Mouse (Mus musculus): ENCODE data around the gene Proser3. TPM values are rescaled to one million over a fixed set of nuclear protein-coding genes. Genes with fewer than 3 reads are reported as not detected.
A peak's percentile ranks its signal among the peaks of the same experiment; 100 is the strongest.
"Not testable (repeated sequence)": the region's sequence is repeated elsewhere in the genome, so short reads cannot be mapped to it uniquely, and the experiment has no call there.

The Proser3 gene
- polyA plus RNA-seq, 1 experiment from 2014 or later: 2.0 TPM

DNA sequence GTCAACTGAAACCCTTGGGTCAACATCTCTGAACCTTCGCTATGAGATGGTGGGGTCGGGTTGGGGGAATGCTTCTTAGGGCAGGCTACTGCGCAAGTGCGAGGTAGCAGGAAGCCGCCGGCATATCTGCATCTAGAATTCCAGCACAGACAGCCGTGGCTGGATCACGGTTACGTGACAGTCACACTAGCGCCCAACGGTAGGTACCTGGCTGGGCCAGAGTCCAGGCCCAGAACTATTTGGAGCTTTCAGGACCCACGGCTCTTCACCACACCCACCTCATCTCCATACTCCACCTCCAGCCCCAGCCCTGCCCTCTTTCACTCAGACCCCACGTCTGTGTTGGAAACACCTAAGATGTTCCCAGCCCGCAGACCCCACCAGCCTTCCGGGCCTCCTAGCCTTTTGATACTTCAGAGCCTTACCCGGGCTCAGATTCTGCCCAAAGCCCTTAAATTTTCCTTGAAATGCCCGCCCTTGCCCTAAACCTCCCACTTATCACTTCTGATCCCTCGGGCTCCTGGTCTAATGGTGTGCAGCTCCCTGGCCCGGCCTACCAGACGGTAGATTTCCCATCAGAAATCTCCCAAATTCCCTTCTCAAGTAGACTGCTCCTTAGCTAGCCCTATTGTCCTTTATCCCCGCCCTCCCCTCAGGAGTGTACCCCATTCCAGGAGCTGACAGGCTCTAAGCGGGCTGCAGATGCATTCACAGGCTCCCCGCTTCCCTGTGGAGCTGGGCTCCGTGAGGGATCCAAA is 36.9 kb downstream of the Proser3 start:
- Histone ChIP-seq H3K36me3 (replicated peaks) (no peaks in the 10 kb centered on the region), H3K27ac (replicated peaks) (no peak overlapping the region), H3K9me3 (replicated peaks) (no peaks in the 10 kb centered on the region), H3K4me1 (replicated peaks) (no peaks in the 10 kb centered on the region), H3K4me3 (replicated peaks) (no peak overlapping the region), H3K27me3 (no peaks in the 10 kb centered on the region), H3K9ac (no peak overlapping the region), H3K4me2 (no peak overlapping the region)
- peak; percentile 16; the same call in 1 of the 2 replicates for ATAC-seq (ENCODE audit: insufficient read depth)
- WGBS (ENCODE audit: insufficient replicate concordance): 54% methylated on average over 24 of the region's 24 CpGs

DNA sequence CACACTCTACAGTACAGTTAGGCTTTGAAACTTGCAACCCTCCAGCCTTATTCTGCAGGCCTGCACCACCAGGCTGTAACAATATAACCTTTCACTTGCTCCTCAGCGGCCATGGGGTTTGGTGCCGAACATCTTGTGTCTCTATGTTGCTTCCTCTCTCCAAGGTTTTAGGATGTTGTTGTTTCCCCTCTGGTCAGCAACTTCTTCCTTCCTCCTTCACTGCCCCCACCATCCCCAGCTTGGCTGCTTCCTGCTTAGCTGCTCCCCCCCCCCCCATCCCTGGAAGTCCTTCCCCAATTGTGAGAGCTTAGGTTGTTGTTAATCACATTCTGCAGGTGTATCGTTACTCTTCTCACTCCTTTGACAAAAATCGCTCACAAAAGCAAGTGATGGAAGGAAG is 44.0 kb downstream of the Proser3 start:
- no peak overlapping the region for H3K4me3 ChIP-seq (replicated peaks)
- ATAC-seq (ENCODE audit: insufficient read depth): no peak

GRCm38 (mm10) chr7:30501159-30501558 is 50.9 kb downstream of the Proser3 start:
- not testable (repeated sequence) for ATAC-seq (ENCODE audit: insufficient read depth); H3K4me1 ChIP-seq (replicated peaks); H3K4me3 ChIP-seq (replicated peaks); H3K36me3 ChIP-seq (replicated peaks); H3K9me3 ChIP-seq (replicated peaks); H3K27me3 ChIP-seq; H3K9ac ChIP-seq; H3K27ac ChIP-seq (replicated peaks); H3K4me2 ChIP-seq
- 54% methylated on average over 5 of the region's 5 CpGs for WGBS (ENCODE audit: insufficient replicate concordance)

More for the DNA sequence above, 44.0 kb downstream of the Proser3 start:
- Histone ChIP-seq H3K36me3 (replicated peaks) (no peaks in the 10 kb centered on the region), H3K27ac (replicated peaks) (no peak overlapping the region), H3K4me2 (no peak overlapping the region), H3K27me3 (no peaks in the 10 kb centered on the region), H3K9ac (no peak overlapping the region), H3K9me3 (replicated peaks) (no peaks in the 10 kb centered on the region), H3K4me1 (replicated peaks) (no peaks in the 10 kb centered on the region)
- WGBS (ENCODE audit: insufficient replicate concordance): 32% methylated on average over 4 of the region's 4 CpGs

DNA sequence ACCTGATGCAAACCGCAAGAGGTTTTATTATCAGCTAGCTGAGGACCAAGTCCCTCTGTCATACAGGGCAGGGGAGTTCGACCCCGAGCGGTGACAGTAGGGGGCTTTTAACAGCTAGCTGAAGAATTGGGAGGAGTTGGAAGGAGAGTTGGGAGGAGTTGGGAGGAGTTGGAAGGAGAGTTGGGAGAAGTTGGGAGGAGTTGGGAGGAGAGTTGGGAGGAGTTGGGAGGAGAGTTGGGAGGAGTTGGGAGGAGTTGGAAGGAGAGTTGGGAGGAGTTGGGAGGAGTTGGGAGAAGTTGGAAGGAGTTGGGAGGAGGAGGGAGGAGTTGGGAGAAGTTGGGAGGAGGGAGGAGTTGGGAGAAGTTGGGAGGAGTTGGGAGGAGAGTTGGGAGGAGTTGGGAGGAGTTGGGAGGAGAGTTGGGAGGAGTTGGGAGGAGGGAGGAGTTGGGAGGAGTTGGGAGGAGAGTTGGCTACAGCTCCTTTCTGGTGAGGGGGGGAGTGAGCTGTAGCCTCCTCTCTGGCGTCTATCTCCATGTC is 56.5 kb downstream of the Proser3 start:
- H3K4me2 ChIP-seq: peak overlapping the region; percentile 42
- H3K36me3 ChIP-seq (replicated peaks); H3K27ac ChIP-seq (replicated peaks); H3K4me3 ChIP-seq (replicated peaks); H3K27me3 ChIP-seq; H3K9me3 ChIP-seq (replicated peaks); ATAC-seq (ENCODE audit: insufficient read depth); H3K4me1 ChIP-seq (replicated peaks); H3K9ac ChIP-seq: not testable (repeated sequence)
- 39% methylated on average over 5 of the region's 5 CpGs for WGBS (ENCODE audit: insufficient replicate concordance)

GRCm38 (mm10) chr7:30493401-30493931 is 58.6 kb downstream of the Proser3 start, which contains the start of gene Prodh2:
Gene Prodh2 (plus strand): TSS chr7:30493622.
- H3K9me3 ChIP-seq (replicated peaks): no peaks in the 10 kb centered on the region
- WGBS (ENCODE audit: insufficient replicate concordance): 50% methylated on average over 11 of the region's 11 CpGs
- ATAC-seq (ENCODE audit: insufficient read depth): peak; percentile 80
- H3K9ac ChIP-seq: peak within 1 kb of the TSS; percentile 37; the same call in 1 of the 2 replicates
- H3K36me3 ChIP-seq (replicated peaks): no peaks in the 10 kb centered on the region
- H3K4me3 ChIP-seq (replicated peaks): peak within 1 kb of the TSS; percentile 51
- H3K27ac ChIP-seq (replicated peaks): peak within 1 kb of the TSS; percentile 45
- H3K4me2 ChIP-seq: peak within 1 kb of the TSS; percentile 42
- H3K27me3 ChIP-seq: peaks cover 4% of the 10 kb centered on the region; the same call in 1 of the 2 replicates
- H3K4me1 ChIP-seq (replicated peaks): 0 out of 2 replicates have a peak, but pooled peaks cover 3% of the 10 kb centered on the region

GRCm38 (mm10) chr7:30492765-30493164 is 59.3 kb downstream of the Proser3 start:
- whole genome bisulfite sequencing (ENCODE audit: insufficient replicate concordance): 17% methylated on average over 4 of the region's 4 CpGs
- peaks cover 4% of the 10 kb centered on the region; the same call in 1 of the 2 replicates for H3K27me3 ChIP-seq
- no peak overlapping the region for H3K9ac ChIP-seq
- H3K27ac ChIP-seq (replicated peaks): 0 out of 2 replicates have a peak overlapping the region, but pooled peaks have one; percentile 4
- H3K36me3 ChIP-seq (replicated peaks): no peaks in the 10 kb centered on the region
- no peak for ATAC-seq (ENCODE audit: insufficient read depth)
- H3K9me3 ChIP-seq (replicated peaks): no peaks in the 10 kb centered on the region
- H3K4me1 ChIP-seq (replicated peaks): 0 out of 2 replicates have a peak, but pooled peaks cover 3% of the 10 kb centered on the region
- no peak overlapping the region for H3K4me3 ChIP-seq (replicated peaks)
- H3K4me2 ChIP-seq: no peak overlapping the region

- Histone ChIP-seq H3K4me1 (replicated peaks) (0 out of 2 replicates have a peak, but pooled peaks cover 3% of the 10 kb centered on the region), H3K4me2 (no peak overlapping the region), H3K27me3 (peaks cover 4% of the 10 kb centered on the region; the same call in 1 of the 2 replicates)
Observed at GRCm38 (mm10) chr7:30490957-30491307, 61.2 kb downstream of the Proser3 start.

GRCm38 (mm10) chr7:30490251-30490956 is 61.7 kb downstream of the Proser3 start:
- no peaks in the 10 kb centered on the region for H3K9me3 ChIP-seq (replicated peaks)
- no peak overlapping the region for H3K9ac ChIP-seq
- H3K27me3 ChIP-seq: peaks cover 4% of the 10 kb centered on the region; the same call in 1 of the 2 replicates
- 25% methylated on average over 16 of the region's 16 CpGs for WGBS (ENCODE audit: insufficient replicate concordance)
- no peak overlapping the region for H3K4me2 ChIP-seq
- ATAC-seq (ENCODE audit: insufficient read depth): no peak
- H3K27ac ChIP-seq (replicated peaks): no peak overlapping the region
- no peaks in the 10 kb centered on the region for H3K36me3 ChIP-seq (replicated peaks)
- H3K4me1 ChIP-seq (replicated peaks): 0 out of 2 replicates have a peak, but pooled peaks cover 3% of the 10 kb centered on the region
- no peak overlapping the region for H3K4me3 ChIP-seq (replicated peaks)

More at GRCm38 (mm10) chr7:30490957-30491307, 61.2 kb downstream of the Proser3 start:
- Histone ChIP-seq H3K9ac (no peak overlapping the region), H3K27ac (replicated peaks) (no peak overlapping the region), H3K4me3 (replicated peaks) (no peak overlapping the region), H3K9me3 (replicated peaks) (no peaks in the 10 kb centered on the region), H3K36me3 (replicated peaks) (no peaks in the 10 kb centered on the region)
- 24% methylated on average over 6 of the region's 6 CpGs for WGBS (ENCODE audit: insufficient replicate concordance)
- ATAC-seq (ENCODE audit: insufficient read depth): no peak

Small RNA genes lying within 50 kb of the gene (microRNA-seq; reads per million reads assigned to microRNA genes)
- gene Gm38670 (3.8 reads per million, percentile 11 among the genes with 10 or more reads in this experiment), gene Mir3569 (not detected)

Other genes with a start within 250 kb of the Proser3 start
- gene Alkbh6, start 243.6 kb downstream of the Proser3 start, polyA plus RNA-seq (2015; fragmentation: Nextera tagmentation; extraction: Ambion mirVana): 15.9 and 16.5 TPM in 2 replicates
- 15.7 and 20.2 TPM in 2 replicates for gene Syne4, start 237.5 kb downstream of the Proser3 start, polyA plus RNA-seq (2015; fragmentation: Nextera tagmentation; extraction: Ambion mirVana)
- gene E130208F15Rik, start 230.6 kb downstream of the Proser3 start, polyA plus RNA-seq (2015; fragmentation: Nextera tagmentation; extraction: Ambion mirVana): 1.4 and 2.0 TPM in 2 replicates
- 4.3 and 5.1 TPM in 2 replicates for gene Sdhaf1, start 228.4 kb downstream of the Proser3 start, polyA plus RNA-seq (2015; fragmentation: Nextera tagmentation; extraction: Ambion mirVana)
- gene Lrfn3, start 189.5 kb downstream of the Proser3 start, polyA plus RNA-seq (2015; fragmentation: Nextera tagmentation; extraction: Ambion mirVana): 1.9 and 2.0 TPM in 2 replicates
- gene Tyrobp, start 138.5 kb downstream of the Proser3 start, polyA plus RNA-seq (2015; fragmentation: Nextera tagmentation; extraction: Ambion mirVana): 146 and 160 TPM in 2 replicates
- gene Hcst, start 132.4 kb downstream of the Proser3 start, polyA plus RNA-seq (2015; fragmentation: Nextera tagmentation; extraction: Ambion mirVana): 6.7 and 7.0 TPM in 2 replicates
- 1.6 and 1.8 TPM in 2 replicates for gene Nfkbid, start 130.6 kb downstream of the Proser3 start, polyA plus RNA-seq (2015; fragmentation: Nextera tagmentation; extraction: Ambion mirVana)
- 5.3 and 6.2 TPM in 2 replicates for gene Aplp1, start 106.8 kb downstream of the Proser3 start, polyA plus RNA-seq (2015; fragmentation: Nextera tagmentation; extraction: Ambion mirVana)
- gene Kirrel2, start 94.6 kb downstream of the Proser3 start, polyA plus RNA-seq (2015; fragmentation: Nextera tagmentation; extraction: Ambion mirVana): 0.03 and 0.37 TPM in 2 replicates
- 0.10 TPM in 1 of 2 replicates, not detected in the other for gene Nphs1, start 94.0 kb downstream of the Proser3 start, polyA plus RNA-seq (2015; fragmentation: Nextera tagmentation; extraction: Ambion mirVana)
- gene Prodh2, start 58.7 kb downstream of the Proser3 start, polyA plus RNA-seq (2015; fragmentation: Nextera tagmentation; extraction: Ambion mirVana): 57.8 and 78.4 TPM in 2 replicates
- gene Arhgap33, start 17.2 kb downstream of the Proser3 start, polyA plus RNA-seq (2015; fragmentation: Nextera tagmentation; extraction: Ambion mirVana): 2.6 and 3.0 TPM in 2 replicates
- gene Hspb6, start 121 bp downstream of the Proser3 start, polyA plus RNA-seq (2015; fragmentation: Nextera tagmentation; extraction: Ambion mirVana): 4.9 and 5.3 TPM in 2 replicates
- 23.4 and 26.1 TPM in 2 replicates for gene Lin37, start 7.5 kb upstream of the Proser3 start, polyA plus RNA-seq (2015; fragmentation: Nextera tagmentation; extraction: Ambion mirVana)
- 32.4 and 35.4 TPM in 2 replicates for gene U2af1l4, start 11.0 kb upstream of the Proser3 start, polyA plus RNA-seq (2015; fragmentation: Nextera tagmentation; extraction: Ambion mirVana)
- gene Gm49396, start 11.0 kb upstream of the Proser3 start, polyA plus RNA-seq (2015; fragmentation: Nextera tagmentation; extraction: Ambion mirVana): 3.4 and 4.1 TPM in 2 replicates
- 60.6 and 65.5 TPM in 2 replicates for gene Psenen, start 11.3 kb upstream of the Proser3 start, polyA plus RNA-seq (2015; fragmentation: Nextera tagmentation; extraction: Ambion mirVana)
- gene Igflr1, start 13.1 kb upstream of the Proser3 start, polyA plus RNA-seq (2015; fragmentation: Nextera tagmentation; extraction: Ambion mirVana): 2.3 and 2.8 TPM in 2 replicates
- gene Kmt2b, start 36.4 kb upstream of the Proser3 start, polyA plus RNA-seq (2015; fragmentation: Nextera tagmentation; extraction: Ambion mirVana): 2.4 and 2.9 TPM in 2 replicates
- gene Zbtb32, start 46.6 kb upstream of the Proser3 start, polyA plus RNA-seq (2015; fragmentation: Nextera tagmentation; extraction: Ambion mirVana): 0.17 and 0.22 TPM in 2 replicates
- gene Upk1a, start 60.5 kb upstream of the Proser3 start, polyA plus RNA-seq (2015; fragmentation: Nextera tagmentation; extraction: Ambion mirVana): 0.06 TPM in 1 of 2 replicates, not detected in the other
- gene Cox6b1, start 73.9 kb upstream of the Proser3 start, polyA plus RNA-seq (2015; fragmentation: Nextera tagmentation; extraction: Ambion mirVana): 514 and 565 TPM in 2 replicates
- gene Etv2, start 83.6 kb upstream of the Proser3 start, polyA plus RNA-seq (2015; fragmentation: Nextera tagmentation; extraction: Ambion mirVana): not detected in 2 replicates
- gene Rbm42, start 98.0 kb upstream of the Proser3 start, polyA plus RNA-seq (2015; fragmentation: Nextera tagmentation; extraction: Ambion mirVana): 49.4 and 54.0 TPM in 2 replicates
- gene Haus5, start 112.7 kb upstream of the Proser3 start, polyA plus RNA-seq (2015; fragmentation: Nextera tagmentation; extraction: Ambion mirVana): 31.5 and 36.9 TPM in 2 replicates
- not detected in 2 replicates for gene Pmis2, start 119.3 kb upstream of the Proser3 start, polyA plus RNA-seq (2015; fragmentation: Nextera tagmentation; extraction: Ambion mirVana)
- gene 2200002J24Rik, start 146.6 kb upstream of the Proser3 start, polyA plus RNA-seq (2015; fragmentation: Nextera tagmentation; extraction: Ambion mirVana): 0.48 and 0.99 TPM in 2 replicates
- 1.7 and 2.9 TPM in 2 replicates for gene Atp4a, start 159.9 kb upstream of the Proser3 start, polyA plus RNA-seq (2015; fragmentation: Nextera tagmentation; extraction: Ambion mirVana)
- 97.4 and 105 TPM in 2 replicates for gene Tmem147, start 177.2 kb upstream of the Proser3 start, polyA plus RNA-seq (2015; fragmentation: Nextera tagmentation; extraction: Ambion mirVana)
- gene Gapdhs, start 191.4 kb upstream of the Proser3 start, polyA plus RNA-seq (2015; fragmentation: Nextera tagmentation; extraction: Ambion mirVana): not detected in 2 replicates
- gene Sbsn, start 199.2 kb upstream of the Proser3 start, polyA plus RNA-seq (2015; fragmentation: Nextera tagmentation; extraction: Ambion mirVana): 0.12 and 0.61 TPM in 2 replicates
- 0.32 and 0.99 TPM in 2 replicates for gene Dmkn, start 211.5 kb upstream of the Proser3 start, polyA plus RNA-seq (2015; fragmentation: Nextera tagmentation; extraction: Ambion mirVana)
- gene Krtdap, start 235.6 kb upstream of the Proser3 start, polyA plus RNA-seq (2015; fragmentation: Nextera tagmentation; extraction: Ambion mirVana): 0.21 and 2.5 TPM in 2 replicates

All from liver, embryonic 15.5 days (tissue).